Comparison of ENCODE assay signal across 20 mouse cellular contexts in the genomic region with DNA sequence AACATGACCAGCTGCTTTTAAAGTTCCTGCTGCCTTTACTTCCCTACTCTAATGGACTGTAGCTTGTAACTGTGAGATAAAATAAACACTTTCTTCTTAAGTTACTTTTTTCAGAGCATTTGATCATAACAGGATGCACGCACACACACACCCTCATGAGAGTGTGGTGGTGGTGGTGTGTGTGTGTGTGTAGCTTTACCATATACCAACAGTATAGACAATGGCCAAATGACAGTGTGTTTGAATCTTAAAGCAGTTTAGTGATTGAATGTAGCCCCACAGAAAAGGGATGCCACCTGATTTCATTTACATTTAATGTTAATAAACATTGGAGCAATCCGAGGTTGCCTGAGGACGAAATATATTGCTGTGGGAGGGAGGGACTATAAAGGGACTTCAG.
"Had no signal": no experiment of that assay in that cellular context is flagged by ENCODE, and none has a peak within 500 bp of the region (broad histone marks: within the 10 kb centered on the region; RNA-seq: fewer than 3 reads in every experiment).

No protein-coding gene starts in this region.

- DNase-seq: kidney, adult 18-20 months; kidney, adult 9 months; kidney, postnatal 14 days; kidney, postnatal 4 days; left cerebral cortex, postnatal 4 days; lung, adult 18-20 months; midbrain, embryonic 14.5 days; retina, postnatal 1 day; right cerebral cortex, postnatal 25 days; spleen, adult 18-20 months; thymus, adult 2 months; thymus, postnatal 14 days; thymus, postnatal 4 days had no signal

- H3K36me3 ChIP-seq: limb, embryonic 12.5 days; limb, embryonic 15.5 days; liver, embryonic 12.5 days; liver, embryonic 15.5 days had no signal

- H3K9me3 ChIP-seq: limb, embryonic 12.5 days; limb, embryonic 15.5 days; liver, embryonic 12.5 days; liver, embryonic 15.5 days; megakaryocyte, embryonic 14.5 days had no signal

- H3K9ac ChIP-seq: limb, embryonic 12.5 days; limb, embryonic 15.5 days; liver, embryonic 12.5 days; liver, embryonic 15.5 days had no signal

- ATAC-seq: intestine, embryonic 16.5 days; liver, embryonic 12.5 days had no signal

- H3K27ac ChIP-seq: limb, embryonic 12.5 days; limb, embryonic 15.5 days; liver, embryonic 12.5 days; liver, embryonic 15.5 days had no signal

- H3K4me2 ChIP-seq: limb, embryonic 12.5 days; limb, embryonic 15.5 days; liver, embryonic 12.5 days; liver, embryonic 15.5 days; midbrain, embryonic 11.5 days had no signal

- H3K4me3 ChIP-seq: limb, embryonic 12.5 days; limb, embryonic 15.5 days; liver, embryonic 12.5 days; liver, embryonic 15.5 days; megakaryocyte, embryonic 14.5 days had no signal

- H3K27me3 ChIP-seq: limb, embryonic 12.5 days; limb, embryonic 15.5 days; liver, embryonic 12.5 days; liver, embryonic 15.5 days; megakaryocyte, embryonic 14.5 days had no signal

- H3K4me1 ChIP-seq: limb, embryonic 12.5 days; limb, embryonic 15.5 days; liver, embryonic 12.5 days; liver, embryonic 15.5 days had no signal
